Mouse (Mus musculus) frontal cortex, adult (tissue): Measurements from ENCODE around the gene Rab40b.

Experiments
- ATAC-seq: cut with Nextera tagmentation; 2 replicates; pipeline ENCODE4 v1.9.2; 2017; ENCODE audit warnings: mild to moderate bottlenecking, moderate library complexity, mixed read lengths; ENCODE audit not compliant: low TSS enrichment

Rab40b gene

DNA sequence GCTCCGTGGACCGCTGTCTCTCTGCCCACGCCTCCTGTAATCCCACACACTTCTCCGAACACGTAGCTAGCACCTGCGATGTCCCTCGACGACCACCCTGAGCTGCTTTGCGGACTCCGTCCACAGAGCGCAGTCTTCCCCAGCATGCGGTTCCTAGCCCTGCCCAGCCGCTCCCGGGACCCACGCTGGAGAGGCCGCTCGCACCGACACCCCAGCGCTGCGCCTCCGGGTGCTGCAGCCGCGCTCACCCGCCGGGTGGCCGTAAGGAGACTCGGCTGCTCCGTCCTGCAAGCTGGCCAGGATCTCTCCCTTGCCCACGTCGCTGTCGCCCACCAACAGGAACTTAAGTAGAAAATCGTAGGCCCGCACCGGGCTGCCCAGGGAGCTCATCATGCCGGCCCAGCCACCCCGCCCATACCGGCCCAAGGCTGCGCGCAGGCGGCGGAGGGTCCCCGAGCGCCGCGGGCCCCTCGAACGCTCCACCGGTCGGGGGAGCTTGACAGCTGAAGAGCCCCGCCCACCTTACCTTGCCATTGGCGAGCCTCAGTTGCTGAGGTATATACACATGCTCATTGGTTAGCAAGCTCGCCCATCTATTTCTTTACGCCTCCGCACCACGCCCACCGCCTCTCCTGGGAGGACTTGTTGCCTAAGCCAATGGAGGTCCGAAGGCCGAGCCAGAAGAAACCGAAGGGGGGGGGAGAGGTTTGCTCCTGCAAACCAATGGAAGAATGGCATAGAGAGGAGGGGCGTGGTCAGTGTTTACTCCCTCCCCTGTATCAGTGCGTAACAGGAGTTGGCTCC is at the start of gene Rab40b:
Rab40b (minus strand) TSS at position 502 of the 804 bp plus-strand sequence.
- ATAC-seq, result peak; percentile 85

DNA sequence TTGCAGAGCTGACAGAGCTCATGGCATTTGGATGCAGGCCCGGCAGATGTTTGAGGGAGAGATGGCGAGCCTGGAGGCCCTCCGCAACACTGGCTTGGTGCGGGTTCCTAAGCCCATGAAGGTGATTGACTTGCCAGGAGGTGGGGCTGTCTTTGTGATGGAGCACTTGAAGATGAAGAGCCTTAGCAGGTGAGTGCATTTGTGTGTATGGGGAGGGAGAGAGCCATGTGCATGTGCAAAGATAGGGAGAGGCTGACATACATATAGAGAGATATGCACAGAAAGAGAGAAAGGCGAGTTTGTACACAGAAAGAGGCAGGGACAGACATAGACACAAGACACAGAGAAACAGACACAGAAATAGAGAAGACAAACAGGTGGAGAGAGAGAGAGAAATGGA is 49.2 kb upstream of the Rab40b start:
- no peak for ATAC-seq

DNA sequence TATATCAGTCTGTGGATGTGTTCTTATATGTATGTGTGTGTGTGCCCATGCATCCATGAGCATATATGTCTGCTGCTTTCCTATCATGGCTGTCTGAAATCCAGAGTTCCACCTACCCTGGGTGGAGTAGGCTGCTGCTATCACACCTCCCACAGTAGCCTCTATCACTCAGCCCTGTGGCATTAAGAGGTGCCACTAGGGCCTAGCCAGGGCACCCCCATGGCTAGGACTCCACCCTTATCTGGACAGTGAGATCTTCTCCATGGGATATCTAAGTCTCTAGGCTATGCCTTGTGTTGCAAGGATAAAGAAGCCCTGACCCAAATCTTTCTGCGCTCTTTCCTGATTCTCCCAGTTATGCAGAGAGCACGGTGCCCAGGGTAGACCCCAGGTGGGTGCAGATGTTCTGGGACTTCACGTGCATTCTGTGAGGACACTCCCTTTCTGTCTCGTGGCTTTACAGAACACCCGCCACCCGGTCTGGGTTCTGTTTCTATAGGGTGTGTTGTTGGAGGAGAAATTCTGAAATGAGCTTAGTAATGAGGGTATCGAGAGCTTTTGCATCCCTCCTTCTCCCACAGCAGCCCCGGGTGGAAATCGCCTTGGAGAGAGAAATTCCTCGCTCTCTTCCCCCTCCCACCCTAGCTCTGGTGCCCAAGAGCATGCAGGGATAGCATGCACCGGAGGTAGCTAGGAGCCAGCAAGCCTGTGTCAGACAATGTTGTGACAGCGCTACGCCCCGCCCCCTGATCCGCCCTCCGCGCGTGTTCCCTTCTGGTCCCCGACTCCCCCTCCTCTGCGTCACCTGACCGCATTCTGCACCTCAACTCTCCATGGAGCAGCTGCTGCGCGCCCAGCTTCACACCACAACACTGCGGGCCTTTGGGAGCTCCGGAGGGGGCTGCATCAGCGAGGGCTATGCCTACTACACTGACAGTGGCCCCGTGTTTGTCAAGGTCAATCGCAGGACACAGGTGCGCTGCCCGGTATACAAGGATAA is 46.4 kb upstream of the Rab40b start, which contains the start of gene Fn3k:
Fn3k (plus strand) TSS at position 758 of the 1,000 bp plus-strand sequence.
- peak; percentile 94 for ATAC-seq

DNA sequence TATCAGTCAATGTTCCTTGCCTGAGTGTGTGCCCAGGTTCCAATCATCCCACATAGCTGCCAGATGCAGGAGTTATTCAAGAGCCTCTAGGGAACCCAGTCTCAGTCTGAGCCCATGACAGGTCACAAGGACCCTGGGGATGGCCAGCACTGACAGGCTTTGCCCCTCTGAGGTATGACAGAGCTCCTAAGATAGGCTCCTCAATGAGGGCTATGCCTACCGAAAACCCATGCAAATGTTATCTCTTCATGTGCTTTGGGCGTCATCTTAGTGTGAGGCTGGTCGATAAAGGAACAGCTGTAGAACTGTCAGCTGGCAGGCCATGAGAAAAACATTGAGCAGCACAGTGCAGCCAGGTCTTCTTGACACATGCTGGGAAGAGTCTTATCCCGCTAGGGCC is 45.3 kb upstream of the Rab40b start:
- no peak for ATAC-seq

DNA sequence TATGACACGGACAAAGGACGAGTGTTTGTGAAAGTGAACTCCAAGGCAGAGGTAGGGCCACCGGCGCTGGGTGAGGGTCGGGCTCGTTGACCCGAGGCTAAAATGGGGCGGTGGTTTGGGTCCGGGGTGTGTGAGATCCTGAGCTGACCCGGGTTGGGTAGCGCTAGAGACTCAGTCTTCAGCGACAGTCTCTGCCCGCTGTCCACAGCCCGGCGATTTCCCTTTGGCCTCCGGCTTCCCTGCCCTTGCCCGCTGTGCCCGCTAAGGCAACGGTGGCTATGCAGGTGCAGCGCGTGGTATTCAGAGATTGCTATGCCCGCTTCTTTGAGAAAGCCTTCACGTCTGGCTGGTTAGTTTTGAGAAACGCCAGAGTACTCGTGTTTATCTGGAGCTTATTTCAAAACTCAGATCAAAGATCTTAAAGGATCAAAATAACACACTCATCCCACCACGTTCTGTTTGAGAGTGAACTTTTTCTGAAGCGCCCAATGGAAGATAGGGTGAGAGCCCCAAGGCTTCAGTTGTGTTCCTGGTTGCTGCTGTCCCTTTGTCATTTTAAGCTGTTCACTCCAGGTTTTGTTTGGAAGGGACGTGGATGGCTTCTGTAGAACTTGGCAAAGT is 33.6 kb upstream of the Rab40b start:
- peak; percentile 11; the same call in 1 of the 2 replicates for ATAC-seq

DNA sequence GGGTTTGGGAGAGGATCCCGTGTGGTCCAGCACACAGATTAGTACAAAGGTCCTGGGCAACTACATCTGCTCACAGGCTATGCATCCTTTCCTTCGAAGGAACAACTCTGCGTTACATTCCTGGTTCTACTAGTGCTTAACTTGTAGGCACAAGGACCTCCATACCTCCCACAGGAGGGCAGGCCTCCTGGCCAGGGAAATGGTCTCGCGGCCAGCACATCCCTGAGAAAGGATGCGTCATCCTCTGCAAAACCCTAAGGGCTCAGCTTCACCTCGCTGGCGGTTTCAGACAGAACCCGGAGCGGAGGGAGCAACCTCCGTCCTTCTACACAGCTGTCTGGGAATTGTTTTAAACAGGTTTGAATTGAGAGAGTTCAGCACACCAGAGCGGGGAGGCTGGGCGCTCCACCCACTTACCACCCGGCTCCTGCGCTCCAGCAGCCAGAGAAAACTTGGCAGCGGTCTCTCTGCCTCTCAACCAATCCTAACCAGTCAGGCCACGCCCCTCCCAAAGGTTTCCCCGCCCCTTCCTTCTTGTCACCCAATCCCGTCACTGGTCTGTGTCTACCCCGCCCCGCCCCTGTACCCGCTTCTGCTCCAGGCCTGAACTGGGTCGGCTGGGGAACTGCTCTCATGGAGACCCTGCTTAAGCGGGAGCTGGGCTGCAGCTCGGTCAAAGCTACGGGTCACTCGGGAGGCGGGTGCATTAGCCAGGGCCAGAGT is 32.9 kb upstream of the Rab40b start, which contains the start of gene Fn3krp:
Fn3krp (plus strand) TSS at position 572 of the 723 bp plus-strand sequence.
- peak; percentile 88 for ATAC-seq

DNA sequence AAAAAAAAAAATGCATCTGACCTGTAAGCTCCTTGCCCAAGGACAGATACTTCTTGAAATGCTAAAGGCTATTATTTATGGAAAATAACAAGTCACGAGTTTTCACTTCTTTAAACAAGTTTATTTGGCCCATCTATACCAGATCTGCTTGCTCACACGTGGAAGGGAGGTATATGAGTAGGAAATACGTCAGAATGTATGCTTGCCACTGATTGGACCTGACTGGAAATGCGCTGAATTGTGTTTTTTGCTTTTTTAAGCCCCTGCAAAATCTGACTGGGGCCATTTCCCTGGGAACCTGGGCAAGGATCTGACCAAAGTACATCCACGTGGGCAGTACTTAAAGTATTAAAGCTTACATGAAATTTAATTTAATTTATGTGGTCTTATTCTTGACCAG is 32.3 kb upstream of the Rab40b start:
- ATAC-seq, result no peak

DNA sequence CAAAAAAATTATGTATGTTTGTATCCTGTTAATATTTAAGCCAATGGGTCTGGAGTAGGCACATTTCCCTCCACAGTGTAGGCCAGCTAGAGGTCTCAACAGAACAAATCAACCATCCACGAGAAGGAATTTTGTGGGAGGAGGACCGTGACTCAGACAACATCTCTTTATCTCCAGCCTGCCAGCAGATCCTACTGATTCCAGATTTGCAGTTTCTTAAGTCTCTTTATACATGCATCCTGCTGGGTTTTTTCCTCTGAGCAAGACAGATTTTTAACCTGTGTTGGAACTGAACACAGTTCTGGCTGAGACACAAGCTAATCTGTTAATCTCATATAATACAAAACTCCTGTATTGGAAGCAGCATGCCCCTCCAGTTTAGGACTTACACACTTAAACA is 30.9 kb upstream of the Rab40b start:
- ATAC-seq, result peak; percentile 21; the same call in 1 of the 2 replicates

DNA sequence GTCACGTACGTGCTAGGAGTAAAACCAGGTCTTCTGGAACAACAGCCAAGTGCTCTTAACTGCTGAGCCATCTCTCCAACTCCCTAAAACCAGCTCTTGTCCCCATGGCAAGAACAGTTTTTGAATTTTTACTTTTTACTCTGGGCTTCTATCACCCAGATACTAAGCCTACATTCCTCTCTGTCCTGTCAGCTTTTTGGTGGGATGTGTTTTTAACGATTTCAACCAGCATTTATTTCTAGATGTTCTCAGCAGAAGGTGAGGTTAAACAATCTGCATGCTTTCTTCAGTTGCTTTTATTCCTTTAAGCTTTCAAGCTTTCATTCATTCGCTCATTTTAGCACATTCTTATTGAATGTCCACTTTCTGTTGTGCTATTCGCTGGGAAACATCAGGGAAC is 29.9 kb upstream of the Rab40b start:
- ATAC-seq, result 0 out of 2 replicates have a peak, but pooled peaks have one; percentile 17

DNA sequence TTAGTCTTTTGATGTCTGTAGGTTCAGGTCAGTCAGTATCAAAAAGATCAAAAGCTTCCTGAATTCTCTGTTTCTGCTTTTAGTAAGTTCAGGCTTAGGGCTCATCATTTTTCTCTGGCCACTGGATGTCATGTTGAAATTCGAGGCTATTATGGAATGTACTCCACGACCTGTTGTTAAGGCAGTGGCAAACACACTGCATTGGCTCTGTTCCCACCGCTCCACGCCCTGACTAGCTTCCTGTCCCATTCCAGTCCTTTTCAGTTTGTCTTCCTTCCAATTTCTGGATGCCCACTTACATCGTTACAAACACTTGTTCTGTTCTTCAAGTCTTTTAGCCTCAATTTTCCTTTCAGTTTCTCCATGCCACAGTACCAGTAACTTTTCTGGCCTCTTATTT is 27.3 kb upstream of the Rab40b start:
- no peak for ATAC-seq

DNA sequence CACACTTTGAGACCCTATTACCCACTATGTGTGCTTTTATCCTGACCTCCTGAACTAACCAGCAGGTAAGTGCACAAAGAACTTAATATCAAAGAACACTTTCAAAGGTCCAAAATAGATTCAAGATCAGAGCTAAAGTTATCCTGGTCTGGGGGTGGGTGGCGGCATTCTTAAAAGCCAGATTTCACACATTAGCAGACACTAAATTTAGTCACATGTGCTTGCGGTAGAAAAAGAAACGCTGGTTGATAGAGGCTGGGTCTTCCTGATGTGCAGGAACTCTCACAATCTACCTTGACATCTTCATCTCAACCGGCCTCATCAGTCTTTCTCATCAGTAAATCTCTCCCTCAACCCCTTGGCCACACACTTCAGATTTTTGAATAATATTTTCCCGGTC is 26.7 kb upstream of the Rab40b start:
- no peak for ATAC-seq

DNA sequence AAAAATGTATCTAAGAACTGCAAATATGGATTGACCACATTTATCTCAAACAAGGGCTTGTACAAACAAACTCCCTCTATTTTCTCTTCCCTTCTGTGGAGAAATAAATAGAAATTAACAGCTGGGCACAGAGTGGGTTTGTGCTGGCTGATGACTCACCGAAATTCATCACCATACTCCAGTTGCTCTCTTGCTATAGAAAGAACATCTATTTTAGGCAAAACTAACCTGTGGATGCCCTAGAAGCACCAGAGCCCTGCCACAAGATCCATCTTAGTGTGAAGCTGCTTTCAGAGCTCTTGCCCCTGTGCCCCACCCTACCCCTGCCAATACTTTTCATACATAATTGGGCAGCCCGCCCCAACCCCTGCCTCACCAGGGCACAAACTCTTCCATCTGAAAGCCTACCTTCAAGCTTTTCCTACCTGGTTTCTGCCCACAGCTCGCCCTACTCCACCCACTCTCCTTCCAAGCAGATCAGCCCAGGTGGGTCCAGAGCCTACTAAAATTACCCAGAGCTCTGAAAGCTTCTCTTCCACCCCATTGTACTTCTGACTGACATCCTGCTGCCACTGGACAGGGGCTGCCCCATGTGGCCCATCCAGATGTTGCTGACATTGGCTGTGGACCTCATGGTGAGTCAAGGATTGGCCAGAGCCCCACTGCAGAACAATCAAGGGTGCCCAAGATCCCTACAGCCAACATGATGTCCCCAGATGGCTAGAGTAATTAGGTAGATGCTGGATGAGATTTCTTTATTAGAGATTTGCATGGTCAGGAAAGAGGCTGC is 19.5 kb upstream of the Rab40b start:
- ATAC-seq, result peak; percentile 90

DNA sequence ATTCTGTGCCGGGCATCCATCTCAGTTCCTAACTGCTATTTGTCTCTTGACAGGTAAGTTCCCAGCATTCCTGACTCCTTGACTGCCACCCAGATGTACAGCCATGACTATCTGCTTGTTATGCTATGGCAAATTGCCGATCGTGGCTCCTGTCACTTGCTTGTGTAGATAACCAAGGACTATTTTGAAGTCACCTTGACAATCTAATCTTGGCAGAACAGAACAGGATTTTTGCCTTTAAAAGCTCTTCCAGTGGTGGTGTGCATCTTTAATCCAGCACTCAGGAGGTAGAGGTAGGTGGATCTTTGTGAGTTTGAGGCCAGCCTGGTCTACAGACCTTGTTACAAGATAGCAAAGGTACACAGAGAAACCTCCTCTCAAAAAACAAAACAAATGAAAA is 4.4 kb upstream of the Rab40b start:
- ATAC-seq, result no peak

DNA sequence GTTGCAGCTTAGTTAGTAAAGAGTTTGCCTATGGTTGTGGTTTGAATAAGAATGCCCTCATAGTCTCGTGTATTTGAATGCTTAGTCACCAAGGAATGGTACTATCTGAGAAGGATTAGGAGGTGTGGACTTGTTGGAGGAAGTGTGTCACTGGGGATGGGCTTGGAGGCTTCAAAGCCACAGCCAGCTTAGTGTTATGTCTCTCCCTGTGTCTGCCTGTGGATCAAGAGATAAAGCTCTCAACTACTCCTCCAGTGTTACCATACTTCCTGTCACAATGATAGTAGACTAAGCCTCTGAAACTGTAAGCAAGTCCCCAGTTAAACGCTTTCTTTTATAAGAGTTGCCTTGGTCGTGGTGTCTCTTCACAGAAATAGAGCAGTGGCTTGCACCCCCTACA is 2.7 kb upstream of the Rab40b start:
- ATAC-seq, result no peak

DNA sequence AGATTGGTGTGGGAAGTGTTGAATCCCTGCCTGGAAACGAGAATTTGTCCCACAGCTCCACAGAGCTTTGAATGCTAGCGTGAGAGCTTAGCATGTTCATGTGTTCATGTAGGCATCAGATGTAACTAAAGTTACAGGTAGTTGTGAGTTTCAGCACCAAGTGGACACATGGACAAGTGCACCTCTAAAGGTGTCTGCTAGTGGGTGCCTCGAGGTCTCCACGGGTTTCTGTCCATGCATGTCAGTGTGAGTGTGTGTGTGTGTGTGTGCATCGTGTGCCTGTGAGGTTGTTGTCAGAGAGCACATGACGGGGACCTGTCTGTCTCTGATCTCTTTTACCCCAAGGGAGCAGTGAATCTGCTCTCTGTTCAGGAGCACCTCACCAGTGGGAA is 499 bp upstream of the Rab40b start:
- ATAC-seq, result 0 out of 2 replicates have a peak, but pooled peaks have one; percentile 1

DNA sequence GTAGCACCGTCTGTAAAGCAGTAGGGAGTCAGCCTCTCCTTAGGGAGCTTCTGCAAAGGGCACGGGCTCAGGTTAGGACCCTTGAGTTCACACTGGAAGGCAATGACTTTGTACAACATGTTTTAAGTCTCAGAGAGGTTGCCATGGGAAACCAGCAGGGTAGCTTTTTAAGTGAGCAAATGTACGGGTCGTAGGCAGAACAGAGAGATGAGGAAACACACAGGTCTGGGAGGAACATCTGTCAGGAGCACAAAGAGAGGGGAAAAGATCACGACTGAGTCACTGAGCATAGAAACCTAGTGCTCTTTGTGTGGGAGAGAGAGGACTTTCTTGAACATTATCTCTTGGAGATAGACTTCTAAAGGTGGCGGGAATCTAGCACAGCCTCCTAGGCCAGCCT is 7.8 kb downstream of the Rab40b start:
- 0 out of 2 replicates have a peak, but pooled peaks have one; percentile 31 for ATAC-seq

DNA sequence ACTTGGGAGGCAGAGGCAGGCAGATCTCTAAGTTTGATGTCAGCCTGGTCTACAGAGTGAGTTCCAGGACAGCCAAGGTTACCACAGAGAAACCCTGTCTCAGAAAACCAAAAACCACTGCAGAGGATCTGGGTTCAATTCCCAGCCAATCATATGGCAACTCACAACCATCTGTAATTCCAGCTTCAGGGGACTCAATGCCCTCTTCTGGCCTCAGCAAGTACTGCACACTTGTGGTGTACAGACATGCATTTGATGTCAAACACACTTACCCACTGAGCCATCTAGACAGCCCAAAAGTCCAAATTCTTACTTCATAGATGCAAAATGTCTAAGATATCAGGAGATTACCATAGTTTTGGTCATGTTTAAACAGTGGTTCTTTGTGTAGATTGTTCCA is 9.4 kb downstream of the Rab40b start:
- no peak for ATAC-seq

DNA sequence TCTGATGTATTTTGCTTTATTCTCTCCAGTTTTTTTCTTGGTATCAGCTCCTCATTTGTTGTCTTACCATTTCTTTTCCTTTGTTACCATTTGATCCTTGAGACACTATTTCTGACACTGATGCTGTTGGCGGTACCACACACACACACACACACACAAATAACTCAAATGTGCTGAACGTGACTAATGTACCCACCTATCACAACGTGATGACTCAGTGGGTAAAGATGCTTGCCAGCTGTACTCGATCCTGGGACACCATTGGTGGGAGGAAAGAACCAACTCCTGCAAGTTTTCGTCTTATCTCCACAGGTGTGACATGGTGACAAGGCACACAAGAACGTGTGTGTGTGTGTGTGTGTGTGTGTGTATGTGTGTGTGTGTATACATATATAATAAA is 14.7 kb downstream of the Rab40b start:
- ATAC-seq, result no peak

DNA sequence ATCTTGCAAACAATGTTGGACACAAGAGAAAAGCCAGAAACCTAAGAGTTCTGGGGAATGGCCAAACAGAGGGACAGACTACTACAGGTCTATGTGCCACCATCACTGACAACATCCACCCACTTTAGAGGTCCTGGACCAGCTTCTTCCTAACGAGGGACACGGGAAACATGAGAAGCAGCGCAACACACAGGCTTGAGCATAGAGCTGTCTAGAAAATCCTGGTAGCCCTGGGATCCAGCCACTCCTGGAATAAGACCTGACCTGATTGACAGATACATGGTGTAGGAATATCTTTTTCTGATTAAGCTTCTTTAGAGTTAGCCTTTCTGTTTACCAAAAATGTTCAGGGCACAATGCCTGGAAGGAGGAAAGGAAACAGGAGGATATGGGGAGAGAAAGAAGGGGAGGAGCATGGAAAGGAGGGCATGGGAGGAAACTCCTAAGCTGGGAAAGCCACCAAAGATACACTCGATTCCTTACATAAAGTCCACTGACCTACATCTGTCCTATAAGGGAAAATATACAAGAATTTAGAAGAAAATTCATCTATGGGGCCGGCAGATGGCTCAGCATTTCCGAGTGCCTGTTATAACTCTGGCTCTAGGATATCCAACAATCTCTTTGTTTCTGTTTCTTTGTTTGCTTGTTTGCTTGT is 17.6 kb downstream of the Rab40b start:
- peak; percentile 78 for ATAC-seq

DNA sequence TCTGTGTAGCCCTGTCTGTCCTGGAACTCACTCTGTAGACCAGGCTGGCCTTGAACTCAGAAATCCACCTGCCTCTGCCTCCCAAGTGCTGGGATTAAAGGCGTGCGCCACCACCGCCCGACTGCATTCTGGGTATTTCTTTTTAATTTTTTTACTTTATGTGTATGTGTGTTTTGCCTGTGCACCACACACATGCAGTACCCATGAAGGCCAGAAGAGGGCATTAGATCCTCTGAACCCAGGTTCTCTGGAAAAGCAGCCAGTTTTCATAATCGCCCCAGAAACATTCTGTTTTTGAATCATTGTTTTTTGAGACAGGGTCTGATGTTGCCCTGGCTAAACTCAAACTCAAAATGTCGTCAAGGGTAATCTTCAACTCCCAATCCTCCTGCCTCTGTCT is 18.4 kb downstream of the Rab40b start:
- ATAC-seq, result no peak
